Mouse (Mus musculus) CH12.LX (cell line): Measurements from ENCODE around the gene Shbg.

ENCODE experiments used
- CTCF ChIP-seq, 2 experiments: IDR thresholded peaks in 1 of 2; conservative IDR thresholded peaks in 1 of 2; 2 replicates each; pipeline ENCODE4 v1.5.1; 2011 to 2012; ENCODE audit warnings: low read depth in 2 of 2, low read length in 2 of 2, improper control_type of control experiment in 1 of 2, inconsistent platforms in 1 of 2, mild to moderate bottlenecking in 1 of 2, moderate library complexity in 1 of 2
- EP300 ChIP-seq: IDR thresholded peaks from 2 replicates; pipeline ENCODE4 v1.6.1; 2011; ENCODE audit warnings: low read length, improper control_type of control experiment
- GABPA ChIP-seq: IDR thresholded peaks from 2 replicates; pipeline ENCODE4 v1.6.1; 2012; ENCODE audit warnings: low read depth, low read length, improper control_type of control experiment, inconsistent platforms; ENCODE audit not compliant: insufficient replicate concordance
- HCFC1 ChIP-seq: IDR thresholded peaks from 2 replicates; pipeline ENCODE4 v1.6.1; 2012; ENCODE audit warnings: low read depth, mild to moderate bottlenecking, inconsistent platforms, low read length, improper control_type of control experiment
- KAT2A ChIP-seq: IDR thresholded peaks from 2 replicates; pipeline ENCODE4 v1.6.1; 2012; ENCODE audit warnings: low read length, improper control_type of control experiment, inconsistent platforms; ENCODE audit not compliant: insufficient replicate concordance
- MAX ChIP-seq: IDR thresholded peaks from 2 replicates; pipeline ENCODE4 v1.6.1; 2011; ENCODE audit warnings: low read length, improper control_type of control experiment
- NELFE ChIP-seq: IDR thresholded peaks from 2 replicates; pipeline ENCODE4 v1.6.1; 2011; ENCODE audit warnings: low read depth, low read length, improper control_type of control experiment
- NRF1 ChIP-seq: IDR thresholded peaks from 2 replicates; pipeline ENCODE4 v1.6.1; 2014; ENCODE audit warnings: low read depth, mild to moderate bottlenecking, inconsistent platforms, low read length, improper control_type of control experiment, moderate library complexity
- POLR2A ChIP-seq: IDR thresholded peaks from 2 replicates; pipeline ENCODE4 v1.6.1; 2011; ENCODE audit warnings: low read depth, mild to moderate bottlenecking, improper control_type of control experiment, low read length
- POLR2AphosphoS2 ChIP-seq: IDR thresholded peaks from 2 replicates; pipeline ENCODE4 v1.6.1; 2011; ENCODE audit warnings: low read depth, low read length, improper control_type of control experiment
- RCOR1 ChIP-seq: conservative IDR thresholded peaks from 2 replicates; pipeline ENCODE4 v1.6.1; 2012; ENCODE audit warnings: low read depth, mild to moderate bottlenecking, inconsistent platforms, low read length, improper control_type of control experiment
- TCF12 ChIP-seq: IDR thresholded peaks from 2 replicates; pipeline ENCODE4 v1.6.1; 2014; ENCODE audit warnings: low read depth, mild to moderate bottlenecking, inconsistent platforms, low read length, improper control_type of control experiment
- ZMIZ1 ChIP-seq: IDR thresholded peaks from 2 replicates; pipeline ENCODE4 v1.6.1; 2012; ENCODE audit warnings: low read depth, mild to moderate bottlenecking, inconsistent platforms, low read length, improper control_type of control experiment

DNA sequence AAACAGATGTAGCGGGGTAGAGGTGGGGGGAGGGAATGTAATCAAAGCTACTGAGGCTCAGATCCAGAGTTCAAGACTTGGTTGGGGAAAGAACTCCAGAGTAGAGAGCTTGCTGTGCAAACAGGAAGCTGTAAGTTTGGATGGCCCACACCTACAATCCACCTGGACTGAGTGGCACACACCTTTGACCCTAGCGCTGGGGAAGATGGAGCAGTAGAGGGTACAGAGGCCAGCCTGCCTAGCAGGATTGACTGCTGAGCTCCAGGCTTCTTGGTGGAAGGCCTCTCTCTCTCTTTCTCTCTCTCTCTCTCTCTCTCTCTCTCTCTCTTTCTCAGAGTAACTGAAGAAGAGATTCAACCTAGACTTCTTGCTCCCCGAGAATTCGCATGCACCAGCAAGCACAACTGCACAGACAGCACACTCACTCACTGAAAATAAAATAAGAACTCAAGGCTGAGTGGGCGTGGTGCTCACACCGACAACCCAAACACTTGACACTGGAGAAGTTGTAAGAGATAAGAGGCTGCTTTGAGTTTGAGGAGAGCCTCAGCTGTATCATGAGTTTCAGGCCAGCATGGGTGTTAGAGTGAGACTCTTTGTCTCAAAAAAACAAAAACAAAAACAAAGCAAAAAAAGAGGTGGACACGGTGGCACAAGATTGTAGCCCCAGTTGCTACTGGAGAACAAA, 2.8 kb upstream of the Shbg start:
- no peak for TF ChIP-seq EP300
- no peak for TF ChIP-seq POLR2A
- TF ChIP-seq KAT2A, result no peak
- no peak for TF ChIP-seq ZMIZ1
- no peak for TF ChIP-seq CTCF (conservative IDR thresholded peaks at IDR 0.05 in 1 of 2, IDR thresholded peaks at IDR 0.05 in 1 of 2; ENCODE audit: low read depth in 2 of 2, low read length in 2 of 2)
- no peak for TF ChIP-seq TCF12
- TF ChIP-seq MAX, result no peak
- no peak for TF ChIP-seq RCOR1
- TF ChIP-seq POLR2AphosphoS2, result no peak
- no peak for TF ChIP-seq NELFE
- TF ChIP-seq HCFC1, result no peak
- TF ChIP-seq GABPA, result no peak
- TF ChIP-seq NRF1, result no peak
